Mouse (Mus musculus): Measurements from ENCODE around the gene Pkp1.

Gene Pkp1

GRCm38 (mm10) chr1:135821780-135822179 lies 97.2 kb downstream of the Pkp1 start:
- no peak for DNase-seq (ENCODE audit: low read depth, low spot score)

All from skeletal muscle tissue, adult 2 months (tissue).